Mouse (Mus musculus): ENCODE measurements around the gene Amotl2.

GRCm38 (mm10) chr9:102722750-102723149 is 6.3 kb downstream of the Amotl2 start:
- TF ChIP-seq GATA1 (IDR thresholded peaks at IDR 0.05; ENCODE audit: borderline replicate concordance, low read length) (no peak), FLI1 (IDR thresholded peaks at IDR 0.05; ENCODE audit: low read length) (no peak)

Data from megakaryocyte, embryonic 14.5 days (primary cell).